In genomic region chr11:103020713-103021335, GRCm38 (mm10) we compare ENCODE assay signal across 14 mouse cellular contexts. TPM values are rescaled to one million over a fixed set of nuclear protein-coding genes. Genes with fewer than 3 reads are reported as not detected.
DNase-seq lines count a peak whose midpoint lies in the region; ATAC-seq and TF ChIP-seq lines count a peak whose summit lies in the region.
"Had no signal": no experiment of that assay in that cellular context is flagged by ENCODE, and none has a peak within 500 bp of the region (broad histone marks: within the 10 kb centered on the region; RNA-seq: fewer than 3 reads in every experiment).

No protein-coding gene starts in this region.

- H3K79me2 ChIP-seq in heart, adult 2 months (replicated peaks; ENCODE audit: control insufficient read depth, insufficient read depth, low read length): no peaks in the 10 kb centered on the region

- H3K9ac ChIP-seq in heart, adult 2 months (ENCODE audit: low read depth, low read length): no peak overlapping the region
- H3K9ac ChIP-seq in lung, embryonic 14.5 days: no peak overlapping the region
- no peak overlapping the region for H3K9ac ChIP-seq in stomach, embryonic 15.5 days
- H3K9ac ChIP-seq: forebrain, postnatal 0 days; lung, embryonic 15.5 days had no signal

- TF ChIP-seq CTCF in heart, adult 2 months (IDR thresholded peaks at IDR 0.05): peak; percentile 29
- no peak for TF ChIP-seq CTCF in lung, embryonic 14.5 days (IDR thresholded peaks at IDR 0.05; ENCODE audit: low read depth)
- TF ChIP-seq CTCF in lung, adult 2 months (IDR thresholded peaks at IDR 0.05; ENCODE audit: insufficient read depth, low read length): no peak

- H3K36me3 ChIP-seq in heart, adult 2 months (ENCODE audit: control insufficient read depth, insufficient read depth, low read length): no peaks in the 10 kb centered on the region
- H3K36me3 ChIP-seq in lung, embryonic 14.5 days (ENCODE audit: insufficient read depth): peaks cover 8% of the 10 kb centered on the region; the same call in 1 of the 2 replicates
- H3K36me3 ChIP-seq in stomach, embryonic 15.5 days: no peaks in the 10 kb centered on the region

- H3K4me1 ChIP-seq in heart, adult 2 months (ENCODE audit: control insufficient read depth, insufficient read depth, low read length): peaks cover 2% of the 10 kb centered on the region; the same call in 1 of the 2 replicates
- no peaks in the 10 kb centered on the region for H3K4me1 ChIP-seq in lung, embryonic 14.5 days (ENCODE audit: insufficient read depth)
- no peaks in the 10 kb centered on the region for H3K4me1 ChIP-seq in lung, adult 2 months (ENCODE audit: control insufficient read depth, insufficient read depth, low read length)
- peaks cover 15% of the 10 kb centered on the region for H3K4me1 ChIP-seq in stomach, embryonic 15.5 days

- no peak for ATAC-seq in lung, embryonic 14.5 days (ENCODE audit: insufficient read depth)
- no peak for ATAC-seq in stomach, embryonic 15.5 days (ENCODE audit: insufficient read depth, low FRiP score, low read depth)
- no peak for ATAC-seq in frontal cortex, adult (ENCODE audit: low TSS enrichment)
- no peak for ATAC-seq in monocyte, adult 5-6 weeks (replicated peaks; ENCODE audit: insufficient number of reproducible peaks, low FRiP score, low TSS enrichment, poor library complexity, severe bottlenecking)
- ATAC-seq: forebrain, postnatal 0 days; hindbrain, embryonic 16.5 days had no signal

- 71% methylated on average over 3 of the region's 3 CpGs for WGBS in heart, adult 2 months
- WGBS in lung, embryonic 14.5 days: 64% methylated on average over 3 of the region's 3 CpGs
- WGBS in lung, adult 2 months: 70% methylated on average over 3 of the region's 3 CpGs
- 55% methylated on average over 3 of the region's 3 CpGs for WGBS in stomach, embryonic 15.5 days

- no peak for TF ChIP-seq POLR2A in heart, adult 2 months (IDR thresholded peaks at IDR 0.05; ENCODE audit: insufficient read depth, low read depth, low read length)
- no peak for TF ChIP-seq POLR2A in lung, adult 2 months (IDR thresholded peaks at IDR 0.05; ENCODE audit: borderline replicate concordance, extremely low read depth, low read depth, low read length)

- no peak overlapping the region for H3K27ac ChIP-seq in heart, adult 2 months
- no peak overlapping the region for H3K27ac ChIP-seq in lung, embryonic 14.5 days (ENCODE audit: low read depth)
- H3K27ac ChIP-seq in stomach, embryonic 15.5 days: peak overlapping the region; percentile 57
- H3K27ac ChIP-seq: lung, embryonic 15.5 days had no signal

- H3K9me3 ChIP-seq in lung, embryonic 14.5 days (ENCODE audit: low read depth, low read length): no peaks in the 10 kb centered on the region
- H3K9me3 ChIP-seq in stomach, embryonic 15.5 days: no peaks in the 10 kb centered on the region
- H3K9me3 ChIP-seq: lung, embryonic 15.5 days had no signal

- no peak overlapping the region for H3K4me3 ChIP-seq in heart, adult 2 months
- no peak overlapping the region for H3K4me3 ChIP-seq in lung, embryonic 14.5 days (ENCODE audit: low read depth, low read length)
- no peak overlapping the region for H3K4me3 ChIP-seq in lung, adult 2 months (replicated peaks; ENCODE audit: extremely low read depth, low read depth, low read length)
- H3K4me3 ChIP-seq in stomach, embryonic 15.5 days (replicated peaks): no peak overlapping the region
- H3K4me3 ChIP-seq: lung, embryonic 15.5 days had no signal

- no peak for TF ChIP-seq EP300 in heart, adult 2 months (IDR thresholded peaks at IDR 0.05; ENCODE audit: insufficient read depth, low read depth, low read length)

- no peak for DNase-seq in heart, adult 2 months
- no peak for DNase-seq in heart, postnatal 36 days
- peak; percentile 55 for DNase-seq in lung, embryonic 14.5 days
- DNase-seq in lung, adult 2 months: no peak
- peak; percentile 49 for DNase-seq in adipocyte (ENCODE audit: low spot score)
- DNase-seq: adrenal gland, adult 2 months; forebrain, postnatal 0 days; gastrocnemius, postnatal 36 days had no signal

- no peak overlapping the region for H3K4me2 ChIP-seq in lung, embryonic 14.5 days
- H3K4me2 ChIP-seq in stomach, embryonic 15.5 days: no peak overlapping the region
- H3K4me2 ChIP-seq: lung, embryonic 15.5 days had no signal

- intact Hi-C loops in heart, adult 2 months (cut with DNase I): no loop called here
- intact Hi-C loops in heart, postnatal 36 days (cut with DNase I): no loop called here

- H3K27me3 ChIP-seq in heart, adult 2 months (ENCODE audit: control insufficient read depth, insufficient read depth, low read length): no peaks in the 10 kb centered on the region
- H3K27me3 ChIP-seq in lung, embryonic 14.5 days (ENCODE audit: insufficient read depth, low read length): no peaks in the 10 kb centered on the region
- no peaks in the 10 kb centered on the region for H3K27me3 ChIP-seq in stomach, embryonic 15.5 days (replicated peaks)
- H3K27me3 ChIP-seq: CH12.LX; lung, embryonic 15.5 days had no signal

RNA-seq across cellular contexts. Expression of gene Nmt1, which starts 7.2 kb away (rescaled TPM):
- total RNA-seq in heart, adult 2 months (2021): 10 to 100 TPM; 60.5 to 67.2 TPM
- polyA plus RNA-seq in heart, adult 2 months (2012; rRNA removed): 37.1 and 55.3 TPM in 2 replicates
- total RNA-seq in heart, postnatal 36 days (2021): 10 to 100 TPM; 65.2 to 68.7 TPM
- polyA plus RNA-seq in lung, embryonic 14.5 days (2014; fragmentation: Nextera tagmentation; extraction: Ambion mirVana): 64.4 and 72.4 TPM in 2 replicates
- polyA plus RNA-seq in lung, adult 2 months (2012; rRNA removed): 24.0 and 32.2 TPM in 2 replicates
- polyA plus RNA-seq in stomach, embryonic 15.5 days (2015; fragmentation: Nextera tagmentation; extraction: Ambion mirVana): 48.5 and 52.2 TPM in 2 replicates
- total RNA-seq in monocyte, adult 5-6 weeks (2017): 54.9 to 60.7 TPM (median 55.9 TPM) in 3 replicates

RNA-seq across cellular contexts. Expression of gene Dcakd, which starts 7.3 kb away (rescaled TPM):
- total RNA-seq in heart, adult 2 months (2021): 10 to 100 TPM; 69.3 to 75.0 TPM
- polyA plus RNA-seq in heart, adult 2 months (2012; rRNA removed): 122 and 139 TPM in 2 replicates
- total RNA-seq in heart, postnatal 36 days (2021): 10 to 100 TPM; 70.4 to 81.3 TPM
- 218 and 225 TPM in 2 replicates for polyA plus RNA-seq in lung, embryonic 14.5 days (2014; fragmentation: Nextera tagmentation; extraction: Ambion mirVana)
- polyA plus RNA-seq in lung, adult 2 months (2012; rRNA removed): 54.4 and 58.2 TPM in 2 replicates
- polyA plus RNA-seq in stomach, embryonic 15.5 days (2015; fragmentation: Nextera tagmentation; extraction: Ambion mirVana): 107 TPM in 2 replicates
- total RNA-seq in monocyte, adult 5-6 weeks (2017): 15.5 to 32.4 TPM (median 15.8 TPM) in 3 replicates

Comparison
In these comparisons a context has a peak if more than half of its experiments do, and no peak if none do; other contexts are left out.
1. DNase-seq: peak in lung, embryonic 14.5 days (single experiment) and adipocyte (single experiment); none in heart, adult 2 months (0 of 2), heart, postnatal 36 days (0 of 2) and lung, adult 2 months (single experiment).